Mouse (Mus musculus) intestine, postnatal 0 days (tissue): Measurements from ENCODE around the gene Fuom. TPM values are rescaled to one million over a fixed set of nuclear protein-coding genes. Genes with fewer than 3 reads are reported as not detected.

Experiments used
- ATAC-seq: fragments of 200-750 bp; cut with Nextera tagmentation; 2 replicates; pipeline ENCODE4 v1.8.0; 2017; ENCODE audit warnings: mild to moderate bottlenecking, moderate TSS enrichment, moderate library complexity
- H3K27ac ChIP-seq: fragments of 300-500 bp; sonication (generic); 2 replicates; pipeline ENCODE4 v1.5.1; 2014; ENCODE audit warnings: mild to moderate bottlenecking, low read depth, low read length, moderate library complexity
- H3K27me3 ChIP-seq: fragments of 300-500 bp; sonication (generic); replicated peaks from 2 replicates; pipeline ENCODE4 v1.6.1; 2014; ENCODE audit warnings: low read length, mixed read lengths; ENCODE audit not compliant: control insufficient read depth, insufficient read depth
- H3K36me3 ChIP-seq: fragments of 300-500 bp; sonication (generic); 2 replicates; pipeline ENCODE4 v1.6.1; 2014; ENCODE audit warnings: mild to moderate bottlenecking, moderate library complexity; ENCODE audit not compliant: control insufficient read depth, insufficient read depth
- H3K4me1 ChIP-seq: fragments of 300-500 bp; sonication (generic); replicated peaks from 2 replicates; pipeline ENCODE4 v1.6.1; 2014; ENCODE audit warnings: antibody characterized with exemption, low read length, mixed read lengths; ENCODE audit not compliant: control insufficient read depth, insufficient read depth
- H3K4me2 ChIP-seq: fragments of 300-500 bp; sonication (generic); replicated peaks from 2 replicates; pipeline ENCODE4 v1.6.1; 2014; ENCODE audit warnings: low read depth, mild to moderate bottlenecking, moderate library complexity
- H3K4me3 ChIP-seq: fragments of 300-500 bp; sonication (generic); 2 replicates; pipeline ENCODE4 v1.5.1; 2014; ENCODE audit warnings: low read depth, low read length
- H3K9ac ChIP-seq: fragments of 300-500 bp; sonication (generic); 2 replicates; pipeline ENCODE4 v1.6.1; 2014; ENCODE audit warnings: mild to moderate bottlenecking, low read depth, low read length
- H3K9me3 ChIP-seq: fragments of 300-500 bp; sonication (generic); 2 replicates; pipeline ENCODE4 v1.6.1; 2016; ENCODE audit warnings: mixed run types; ENCODE audit not compliant: control insufficient read depth
- CTCF ChIP-seq: sonication (generic); IDR thresholded peaks from 2 replicates; pipeline ENCODE4 v1.5.1; 2016; ENCODE audit warnings: low read depth, mild to moderate bottlenecking, control low read depth, antibody characterized with exemption, moderate library complexity
- WGBS: fragments of 180-500 bp; shearing (Covaris S2); extraction: QIAGEN DNeasy Blood & Tissue Kit; methylation state at CpG from one replicate; pipeline ENCODE4 v1.1.7; 2014; 5-methylcytosine and 5-hydroxymethylcytosine counted together
- polyA plus RNA-seq: library from polyadenylated mRNA; unstranded; fragments of >200 nt; fragmentation: Nextera tagmentation; extraction: Ambion mirVana; gene quantifications from 2 replicates; pipeline ENCODE4 v1.2.1, GENCODE M21; 2015

The Fuom gene
- polyA plus RNA-seq, 1 experiment from 2014 or later, result 138 TPM

- Histone ChIP-seq H3K9ac (no peak overlapping the region), H3K9me3 (no peaks in the 10 kb centered on the region), H3K27me3 (no peaks in the 10 kb centered on the region), H3K4me3 (no peak overlapping the region), H3K4me1 (no peaks in the 10 kb centered on the region), H3K27ac (peak overlapping the region; percentile 28), H3K36me3 (peaks cover 22% of the 10 kb centered on the region), H3K4me2 (peak overlapping the region; percentile 66)
- TF ChIP-seq CTCF, result no peak
- ATAC-seq, result peak; percentile 34; the same call in 1 of the 2 replicates
- 14% methylated on average over 1 of the region's 1 CpGs for WGBS
Observed at GRCm38 (mm10) chr7:140095556-140095955, 6.7 kb downstream of the Fuom start.

GRCm38 (mm10) chr7:140094954-140095353 lies 7.3 kb downstream of the Fuom start:
- WGBS, result 26% methylated on average over 5 of the region's 5 CpGs
- Histone ChIP-seq H3K36me3 (peaks cover 22% of the 10 kb centered on the region), H3K4me2 (peak overlapping the region; percentile 66), H3K9me3 (no peaks in the 10 kb centered on the region), H3K27me3 (no peaks in the 10 kb centered on the region), H3K9ac (no peak overlapping the region), H3K4me1 (no peaks in the 10 kb centered on the region), H3K27ac (peak overlapping the region; percentile 16), H3K4me3 (peak overlapping the region; percentile 20)
- ATAC-seq, result 0 out of 2 replicates have a peak, but pooled peaks have one; percentile 28
- no peak for TF ChIP-seq CTCF

- peak within 1 kb of the TSS; percentile 62 for H3K27ac ChIP-seq
- H3K9ac ChIP-seq, result no peak within 1 kb of the TSS
- 38% methylated on average over 5 of the region's 5 CpGs for WGBS
- H3K9me3 ChIP-seq, result no peaks in the 10 kb centered on the region
- ATAC-seq, result peak; percentile 55
- H3K4me3 ChIP-seq, result peak within 1 kb of the TSS; percentile 41
- TF ChIP-seq CTCF, result no peak
- H3K36me3 ChIP-seq, result peaks cover 16% of the 10 kb centered on the region
- H3K4me1 ChIP-seq, result no peaks in the 10 kb centered on the region
- H3K4me2 ChIP-seq, result peak within 1 kb of the TSS; percentile 66
- H3K27me3 ChIP-seq, result no peaks in the 10 kb centered on the region
Observed at GRCm38 (mm10) chr7:140092924-140093528, 9.2 kb downstream of the Fuom start, which contains the start of gene Prap1. Prap1 (plus strand) TSS chr7:140093395.

- Histone ChIP-seq H3K9ac (no peak overlapping the region), H3K4me1 (no peaks in the 10 kb centered on the region), H3K36me3 (no peaks in the 10 kb centered on the region), H3K9me3 (no peaks in the 10 kb centered on the region), H3K27ac (no peak overlapping the region), H3K27me3 (no peaks in the 10 kb centered on the region), H3K4me2 (no peak overlapping the region), H3K4me3 (no peak overlapping the region)
- 66% methylated on average over 10 of the region's 10 CpGs for WGBS
- no peak for ATAC-seq
- no peak for TF ChIP-seq CTCF
Observed at GRCm38 (mm10) chr7:140090601-140091000, 11.6 kb downstream of the Fuom start.

GRCm38 (mm10) chr7:140082242-140082678 lies 20.0 kb downstream of the Fuom start, which contains the start of gene Caly:
Caly (minus strand) TSS chr7:140082548.
- no peak within 1 kb of the TSS for H3K4me3 ChIP-seq
- H3K27ac ChIP-seq, result no peak within 1 kb of the TSS
- H3K9ac ChIP-seq, result no peak within 1 kb of the TSS
- 7% methylated on average over 18 of the region's 18 CpGs for WGBS
- peak; percentile 51; the same call in 1 of the 2 replicates for ATAC-seq
- no peaks in the 10 kb centered on the region for H3K9me3 ChIP-seq
- peaks cover 39% of the 10 kb centered on the region for H3K27me3 ChIP-seq
- H3K4me2 ChIP-seq, result no peak within 1 kb of the TSS
- no peaks in the 10 kb centered on the region for H3K4me1 ChIP-seq
- no peaks in the 10 kb centered on the region for H3K36me3 ChIP-seq
- TF ChIP-seq CTCF, result peak; percentile 73

GRCm38 (mm10) chr7:140081408-140082241 lies 20.6 kb downstream of the Fuom start:
- H3K4me3 ChIP-seq, result no peak overlapping the region
- no peaks in the 10 kb centered on the region for H3K9me3 ChIP-seq
- no peak for ATAC-seq
- TF ChIP-seq CTCF, result no peak
- no peaks in the 10 kb centered on the region for H3K4me1 ChIP-seq
- peaks cover 39% of the 10 kb centered on the region for H3K27me3 ChIP-seq
- 29% methylated on average over 20 of the region's 20 CpGs for WGBS
- no peak overlapping the region for H3K4me2 ChIP-seq
- H3K9ac ChIP-seq, result no peak overlapping the region
- H3K27ac ChIP-seq, result no peak overlapping the region
- H3K36me3 ChIP-seq, result no peaks in the 10 kb centered on the region
